Mouse (Mus musculus): ENCODE measurements around the gene Wdr82. TPM values are rescaled to one million over a fixed set of nuclear protein-coding genes. Genes with fewer than 3 reads are reported as not detected.

Gene Wdr82
- polyA plus RNA-seq, 1 experiment = 33.1 TPM

- Histone ChIP-seq H3K27ac (ENCODE audit: insufficient read depth, low read depth, low read length) (0 out of 2 replicates have a peak overlapping the region, but pooled peaks have one; percentile 7), H3K36me3 (ENCODE audit: control insufficient read depth, insufficient read depth, low read length) (peaks cover 16% of the 10 kb centered on the region; the same call in 1 of the 2 replicates), H3K4me3 (ENCODE audit: low read depth, low read length) (peak overlapping the region; percentile 54), H3K27me3 (ENCODE audit: control insufficient read depth, insufficient read depth, low read length) (no peaks in the 10 kb centered on the region), H3K4me1 (ENCODE audit: control insufficient read depth, insufficient read depth, insufficient read length, low read length) (peaks cover 3% of the 10 kb centered on the region)
- peak; percentile 100 for TF ChIP-seq CTCF (IDR thresholded peaks at IDR 0.05; ENCODE audit: extremely low read depth, insufficient read length, insufficient replicate concordance, low read depth, low read length)
- TF ChIP-seq POLR2A (IDR thresholded peaks at IDR 0.05; ENCODE audit: low read depth, low read length) = no peak
- WGBS = 22% methylated on average over 37 of the region's 37 CpGs
These were observed 41.2 kb downstream of the Wdr82 start for GRCm38 (mm10) chr9:106211680-106212593.

GRCm38 (mm10) chr9:106212594-106212981 lies 41.9 kb downstream of the Wdr82 start:
- Histone ChIP-seq H3K27ac (ENCODE audit: insufficient read depth, low read depth, low read length) (no peak overlapping the region), H3K36me3 (ENCODE audit: control insufficient read depth, insufficient read depth, low read length) (peaks cover 16% of the 10 kb centered on the region; the same call in 1 of the 2 replicates), H3K4me3 (ENCODE audit: low read depth, low read length) (no peak overlapping the region), H3K27me3 (ENCODE audit: control insufficient read depth, insufficient read depth, low read length) (no peaks in the 10 kb centered on the region), H3K4me1 (ENCODE audit: control insufficient read depth, insufficient read depth, insufficient read length, low read length) (peaks cover 3% of the 10 kb centered on the region)
- no peak for TF ChIP-seq CTCF (IDR thresholded peaks at IDR 0.05; ENCODE audit: extremely low read depth, insufficient read length, insufficient replicate concordance, low read depth, low read length)
- WGBS = 65% methylated on average over 12 of the region's 12 CpGs

- 75% methylated on average over 6 of the region's 6 CpGs for WGBS
- Histone ChIP-seq H3K4me3 (ENCODE audit: low read depth, low read length) (no peak overlapping the region), H3K27ac (ENCODE audit: insufficient read depth, low read depth, low read length) (no peak overlapping the region), H3K4me1 (ENCODE audit: control insufficient read depth, insufficient read depth, insufficient read length, low read length) (peaks cover 3% of the 10 kb centered on the region), H3K27me3 (ENCODE audit: control insufficient read depth, insufficient read depth, low read length) (no peaks in the 10 kb centered on the region), H3K36me3 (ENCODE audit: control insufficient read depth, insufficient read depth, low read length) (peaks cover 16% of the 10 kb centered on the region; the same call in 1 of the 2 replicates)
- no peak for TF ChIP-seq CTCF (IDR thresholded peaks at IDR 0.05; ENCODE audit: extremely low read depth, insufficient read length, insufficient replicate concordance, low read depth, low read length)
- TF ChIP-seq POLR2A (IDR thresholded peaks at IDR 0.05; ENCODE audit: low read depth, low read length) = no peak
These were observed 44.8 kb downstream of the Wdr82 start for GRCm38 (mm10) chr9:106215341-106216125.

GRCm38 (mm10) chr9:106216971-106217370 lies 46.2 kb downstream of the Wdr82 start:
- H3K4me1 ChIP-seq (ENCODE audit: control insufficient read depth, insufficient read depth, insufficient read length, low read length) = no peaks in the 10 kb centered on the region; the same call in 1 of the 2 replicates
- no peak overlapping the region for H3K27ac ChIP-seq (ENCODE audit: insufficient read depth, low read depth, low read length)
- 82% methylated on average over 7 of the region's 7 CpGs for WGBS
- H3K36me3 ChIP-seq (ENCODE audit: control insufficient read depth, insufficient read depth, low read length) = peaks cover 16% of the 10 kb centered on the region; the same call in 1 of the 2 replicates
- H3K27me3 ChIP-seq (ENCODE audit: control insufficient read depth, insufficient read depth, low read length) = no peaks in the 10 kb centered on the region
- H3K4me3 ChIP-seq (ENCODE audit: low read depth, low read length) = no peak overlapping the region
- TF ChIP-seq CTCF (IDR thresholded peaks at IDR 0.05; ENCODE audit: extremely low read depth, insufficient read length, insufficient replicate concordance, low read depth, low read length) = no peak
- TF ChIP-seq POLR2A (IDR thresholded peaks at IDR 0.05; ENCODE audit: low read depth, low read length) = no peak

GRCm38 (mm10) chr9:106220894-106221523 lies 50.3 kb downstream of the Wdr82 start:
- H3K4me3 ChIP-seq (ENCODE audit: low read depth, low read length) = no peak overlapping the region
- peaks cover 7% of the 10 kb centered on the region for H3K4me1 ChIP-seq (ENCODE audit: control insufficient read depth, insufficient read depth, insufficient read length, low read length)
- no peak for TF ChIP-seq CTCF (IDR thresholded peaks at IDR 0.05; ENCODE audit: extremely low read depth, insufficient read length, insufficient replicate concordance, low read depth, low read length)
- no peak for TF ChIP-seq POLR2A (IDR thresholded peaks at IDR 0.05; ENCODE audit: low read depth, low read length)
- 65% methylated on average over 8 of the region's 8 CpGs for WGBS
- H3K27me3 ChIP-seq (ENCODE audit: control insufficient read depth, insufficient read depth, low read length) = no peaks in the 10 kb centered on the region
- H3K27ac ChIP-seq (ENCODE audit: insufficient read depth, low read depth, low read length) = no peak overlapping the region
- no peaks in the 10 kb centered on the region for H3K36me3 ChIP-seq (ENCODE audit: control insufficient read depth, insufficient read depth, low read length)

GRCm38 (mm10) chr9:106222261-106222851 lies 51.6 kb downstream of the Wdr82 start, which contains the start of gene Tlr9:
Tlr9 (plus strand) TSS chr9:106222598.
- no peaks in the 10 kb centered on the region for H3K36me3 ChIP-seq (ENCODE audit: control insufficient read depth, insufficient read depth, low read length)
- H3K4me1 ChIP-seq (ENCODE audit: control insufficient read depth, insufficient read depth, insufficient read length, low read length) = peaks cover 11% of the 10 kb centered on the region
- TF ChIP-seq CTCF (IDR thresholded peaks at IDR 0.05; ENCODE audit: extremely low read depth, insufficient read length, insufficient replicate concordance, low read depth, low read length) (no peak), POLR2A (IDR thresholded peaks at IDR 0.05; ENCODE audit: low read depth, low read length) (no peak)
- peak within 1 kb of the TSS; percentile 61 for H3K27ac ChIP-seq (ENCODE audit: insufficient read depth, low read depth, low read length)
- 47% methylated on average over 4 of the region's 4 CpGs for WGBS
- H3K27me3 ChIP-seq (ENCODE audit: control insufficient read depth, insufficient read depth, low read length) = no peaks in the 10 kb centered on the region
- peak within 1 kb of the TSS; percentile 48 for H3K4me3 ChIP-seq (ENCODE audit: low read depth, low read length)

All from small intestine, adult 2 months (tissue).